Mouse (Mus musculus): ENCODE data around the gene Syt1.

- no peak for TF ChIP-seq CTCF (IDR thresholded peaks at IDR 0.05; ENCODE audit: extremely low read depth, insufficient read depth, low read length)
- TF ChIP-seq POLR2A (IDR thresholded peaks at IDR 0.05; ENCODE audit: extremely low read depth, insufficient read depth, low read length): no peak
Measured at GRCm38 (mm10) chr10:108652066-108652465, 358.7 kb downstream of the Syt1 start.

All from cortical plate, adult 2 months (tissue).